Mouse (Mus musculus) forelimb bud, embryonic 11.5 days (tissue): ENCODE results near the gene Ampd2.

Experiments
- DNase-seq: peaks from one replicate; pipeline ENCODE4 v3.0.0-alpha.2; 2012; ENCODE audit warnings: low read depth, low spot score

Gene Ampd2

GRCm38 (mm10) chr3:108069231-108069870 lies 17.1 kb downstream of the Ampd2 start:
- no peak for DNase-seq

- DNase-seq = no peak
These were observed 17.6 kb downstream of the Ampd2 start for GRCm38 (mm10) chr3:108068826-108069225.

- DNase-seq = no peak
These were observed 19.0 kb downstream of the Ampd2 start for GRCm38 (mm10) chr3:108067370-108067934.

- no peak for DNase-seq
These were observed 20.9 kb downstream of the Ampd2 start for GRCm38 (mm10) chr3:108065551-108065950.

GRCm38 (mm10) chr3:108064672-108065071 lies 21.8 kb downstream of the Ampd2 start:
- no peak for DNase-seq

GRCm38 (mm10) chr3:108062648-108063047 lies 23.8 kb downstream of the Ampd2 start:
- no peak for DNase-seq

GRCm38 (mm10) chr3:108061420-108061819 lies 25.0 kb downstream of the Ampd2 start:
- DNase-seq = peak; percentile 81

GRCm38 (mm10) chr3:108050493-108050892 lies 36.0 kb downstream of the Ampd2 start:
- no peak for DNase-seq

- DNase-seq = no peak
These were observed 38.1 kb downstream of the Ampd2 start for GRCm38 (mm10) chr3:108048306-108048705.

GRCm38 (mm10) chr3:108046944-108047655 lies 39.4 kb downstream of the Ampd2 start:
- DNase-seq = no peak

GRCm38 (mm10) chr3:108044394-108045140 lies 41.9 kb downstream of the Ampd2 start, which contains the start of gene Gstm4:
Gstm4 (minus strand) TSS chr3:108044894.
- DNase-seq = peak; percentile 78

- DNase-seq = no peak
These were observed 53.3 kb downstream of the Ampd2 start for GRCm38 (mm10) chr3:108033156-108033555.

GRCm38 (mm10) chr3:108032113-108032512 lies 54.3 kb downstream of the Ampd2 start:
- DNase-seq = no peak

- no peak for DNase-seq
These were observed 57.6 kb downstream of the Ampd2 start for GRCm38 (mm10) chr3:108028641-108029365.

- no peak for DNase-seq
These were observed 59.9 kb downstream of the Ampd2 start for GRCm38 (mm10) chr3:108026597-108026996.

- DNase-seq = no peak
These were observed 60.4 kb downstream of the Ampd2 start for GRCm38 (mm10) chr3:108026049-108026448.

GRCm38 (mm10) chr3:108025318-108025717 lies 61.1 kb downstream of the Ampd2 start:
- DNase-seq = no peak
